Mouse (Mus musculus): ENCODE data around the gene Exoc2. TPM values are rescaled to one million over a fixed set of nuclear protein-coding genes. Genes with fewer than 3 reads are reported as not detected.

Exoc2 gene
- polyA plus RNA-seq, 1 experiment from 2014 or later, result 44.5 TPM

GRCm38 (mm10) chr13:30879871-30880270 lies 94.0 kb downstream of the Exoc2 start:
- 90% methylated on average over 1 of the region's 1 CpGs for WGBS
- H3K4me1 ChIP-seq, result no peaks in the 10 kb centered on the region
- no peak for ATAC-seq (ENCODE audit: low FRiP score)

DNA sequence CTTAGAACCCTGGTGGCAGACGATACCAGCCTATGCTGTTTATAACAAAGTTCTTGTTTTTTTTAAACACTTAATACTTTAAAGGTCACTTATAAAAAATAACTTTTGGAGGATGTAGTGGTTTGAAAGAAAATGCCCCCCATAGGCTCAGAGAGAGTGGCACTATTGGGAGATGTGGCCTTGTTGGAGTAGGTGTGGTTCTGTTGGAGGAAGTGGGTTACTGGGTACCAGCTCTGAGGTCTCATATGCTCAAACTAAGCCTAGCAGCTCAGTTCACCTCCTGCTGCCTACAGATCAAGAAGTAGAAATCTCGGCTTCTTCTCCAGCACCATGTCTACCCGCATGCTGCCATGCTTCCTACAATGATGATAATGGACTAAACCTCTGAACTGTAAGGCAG lies 98.1 kb downstream of the Exoc2 start:
- no peak overlapping the region for H3K4me2 ChIP-seq
- no peak overlapping the region for H3K9ac ChIP-seq (replicated peaks)
- no peak for ATAC-seq (ENCODE audit: low FRiP score)
- H3K27ac ChIP-seq (replicated peaks), result no peak overlapping the region
- 95% methylated on average over 3 of the region's 3 CpGs for WGBS
- H3K27me3 ChIP-seq (replicated peaks), result no peaks in the 10 kb centered on the region
- no peak overlapping the region for H3K4me3 ChIP-seq (replicated peaks)
- H3K36me3 ChIP-seq, result peaks cover 30% of the 10 kb centered on the region
- no peaks in the 10 kb centered on the region for H3K9me3 ChIP-seq (replicated peaks)
- H3K4me1 ChIP-seq, result no peaks in the 10 kb centered on the region

More at GRCm38 (mm10) chr13:30879871-30880270, 94.0 kb downstream of the Exoc2 start:
- peaks cover 19% of the 10 kb centered on the region for H3K36me3 ChIP-seq
- H3K4me2 ChIP-seq, result no peak overlapping the region
- H3K27me3 ChIP-seq (replicated peaks), result no peaks in the 10 kb centered on the region
- no peak overlapping the region for H3K4me3 ChIP-seq (replicated peaks)
- H3K27ac ChIP-seq (replicated peaks), result no peak overlapping the region
- H3K9ac ChIP-seq (replicated peaks), result no peak overlapping the region
- H3K9me3 ChIP-seq (replicated peaks), result no peaks in the 10 kb centered on the region

DNA sequence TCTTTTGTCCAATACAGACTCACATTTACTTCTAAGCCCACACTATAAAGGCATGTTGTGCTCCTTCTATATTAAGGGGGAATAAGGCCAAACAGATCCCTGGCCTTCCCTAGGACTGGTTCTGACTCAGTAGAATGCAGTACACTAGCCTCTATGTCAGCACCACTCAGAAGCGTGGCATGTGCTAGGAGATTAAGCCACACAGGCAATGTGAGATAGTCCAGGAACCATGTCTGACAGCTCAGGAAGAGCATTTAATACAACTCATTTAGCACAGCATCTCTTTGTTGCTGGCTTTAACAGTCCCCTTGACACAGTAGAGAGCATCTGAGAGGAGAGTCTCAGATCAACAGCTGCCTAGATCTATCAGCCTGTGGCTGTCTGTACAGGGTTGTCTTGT lies 100.4 kb downstream of the Exoc2 start:
- H3K4me1 ChIP-seq, result no peaks in the 10 kb centered on the region
- no peak for ATAC-seq (ENCODE audit: low FRiP score)
- H3K9me3 ChIP-seq (replicated peaks), result no peaks in the 10 kb centered on the region
- no peak overlapping the region for H3K4me2 ChIP-seq
- H3K36me3 ChIP-seq, result peaks cover 41% of the 10 kb centered on the region
- 87% methylated on average over 1 of the region's 1 CpGs for WGBS
- no peak overlapping the region for H3K27ac ChIP-seq (replicated peaks)
- H3K9ac ChIP-seq (replicated peaks), result no peak overlapping the region
- no peak overlapping the region for H3K4me3 ChIP-seq (replicated peaks)
- no peaks in the 10 kb centered on the region for H3K27me3 ChIP-seq (replicated peaks)

- Histone ChIP-seq H3K27ac (replicated peaks) (no peak overlapping the region), H3K9me3 (replicated peaks) (no peaks in the 10 kb centered on the region), H3K36me3 (peaks cover 26% of the 10 kb centered on the region), H3K4me1 (no peaks in the 10 kb centered on the region), H3K4me2 (no peak overlapping the region), H3K27me3 (replicated peaks) (no peaks in the 10 kb centered on the region), H3K4me3 (replicated peaks) (no peak overlapping the region), H3K9ac (replicated peaks) (no peak overlapping the region)
- ATAC-seq (ENCODE audit: low FRiP score), result no peak
Measured at GRCm38 (mm10) chr13:30865486-30865885, 108.4 kb downstream of the Exoc2 start.

DNA sequence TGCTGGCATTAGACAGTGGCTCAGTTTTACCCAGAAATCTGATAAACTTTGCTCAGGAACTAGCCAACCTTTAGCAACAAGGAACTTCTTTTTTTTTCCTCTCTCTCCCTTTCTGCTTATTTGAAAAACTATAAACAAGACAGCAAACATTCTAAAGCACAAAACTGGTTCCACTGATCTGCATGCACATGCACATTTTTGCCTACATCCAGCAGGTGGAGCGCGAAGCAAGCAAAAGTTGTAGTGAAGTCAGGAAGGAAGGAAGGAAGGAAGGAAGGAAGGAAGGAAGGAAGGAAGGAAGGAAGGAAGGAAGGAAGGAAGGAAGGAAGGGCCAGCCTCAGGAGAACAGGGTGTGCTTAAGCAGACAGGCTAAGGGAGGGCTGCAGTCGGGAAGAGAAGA lies 109.9 kb downstream of the Exoc2 start:
- no peaks in the 10 kb centered on the region for H3K9me3 ChIP-seq (replicated peaks)
- ATAC-seq (ENCODE audit: low FRiP score), result no peak

DNA sequence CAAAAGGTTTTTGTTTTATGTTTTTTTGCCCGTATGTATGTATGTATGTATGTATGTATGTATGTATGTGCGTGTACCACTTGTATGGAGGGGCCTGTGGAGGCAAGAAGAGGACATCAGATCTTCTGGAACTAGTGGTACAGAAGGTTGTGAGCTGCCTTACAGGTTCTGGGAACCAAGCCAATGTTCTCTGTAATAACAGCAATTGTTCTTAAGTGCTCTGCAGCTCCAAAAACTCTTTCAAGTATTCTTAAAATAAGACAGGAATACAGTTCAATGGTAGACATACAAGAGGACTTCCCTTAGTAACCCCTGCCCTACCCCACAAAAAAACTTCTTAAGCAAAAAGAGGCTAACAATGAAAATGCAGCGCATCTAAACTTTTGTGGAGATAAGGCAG lies 115.5 kb downstream of the Exoc2 start:
- Histone ChIP-seq H3K4me2 (no peak overlapping the region), H3K4me3 (replicated peaks) (no peak overlapping the region), H3K4me1 (no peaks in the 10 kb centered on the region), H3K27me3 (replicated peaks) (no peaks in the 10 kb centered on the region), H3K9me3 (replicated peaks) (no peaks in the 10 kb centered on the region), H3K27ac (replicated peaks) (no peak overlapping the region), H3K36me3 (peaks cover 22% of the 10 kb centered on the region), H3K9ac (replicated peaks) (no peak overlapping the region)
- no peak for ATAC-seq (ENCODE audit: low FRiP score)
- 98% methylated on average over 3 of the region's 3 CpGs for WGBS

More for the DNA sequence above, 109.9 kb downstream of the Exoc2 start:
- peaks cover 22% of the 10 kb centered on the region for H3K36me3 ChIP-seq
- H3K4me2 ChIP-seq, result no peak overlapping the region
- no peak overlapping the region for H3K27ac ChIP-seq (replicated peaks)
- H3K4me1 ChIP-seq, result no peaks in the 10 kb centered on the region
- WGBS, result 89% methylated on average over 3 of the region's 3 CpGs
- H3K27me3 ChIP-seq (replicated peaks), result no peaks in the 10 kb centered on the region
- no peak overlapping the region for H3K4me3 ChIP-seq (replicated peaks)
- no peak overlapping the region for H3K9ac ChIP-seq (replicated peaks)

DNA sequence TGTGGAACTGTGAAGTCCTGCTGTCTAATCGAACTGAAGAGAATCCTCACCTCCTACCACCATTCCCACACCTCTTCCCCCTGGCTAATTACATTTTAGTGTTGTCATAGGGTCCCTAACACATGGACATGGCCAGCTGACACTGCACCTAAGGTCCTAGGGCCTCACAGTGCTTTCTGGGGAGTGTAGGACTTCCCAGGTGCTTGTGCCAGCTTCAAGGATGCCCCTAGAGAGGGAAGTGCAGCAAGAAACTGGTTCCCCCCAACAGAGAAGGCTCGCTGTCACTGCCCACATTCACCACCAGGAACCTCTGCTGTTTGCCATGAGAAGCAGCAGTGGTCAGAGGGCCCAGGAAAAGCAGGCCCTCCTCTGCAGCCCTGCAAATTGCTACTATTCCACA lies 123.2 kb downstream of the Exoc2 start:
- H3K4me2 ChIP-seq, result no peak overlapping the region
- no peak overlapping the region for H3K9ac ChIP-seq (replicated peaks)
- H3K27ac ChIP-seq (replicated peaks), result no peak overlapping the region
- H3K9me3 ChIP-seq (replicated peaks), result no peaks in the 10 kb centered on the region
- H3K4me3 ChIP-seq (replicated peaks), result no peak overlapping the region
- H3K27me3 ChIP-seq (replicated peaks), result no peaks in the 10 kb centered on the region
- peaks cover 8% of the 10 kb centered on the region for H3K36me3 ChIP-seq
- no peaks in the 10 kb centered on the region for H3K4me1 ChIP-seq
- ATAC-seq (ENCODE audit: low FRiP score), result no peak
- WGBS, result 73% methylated on average over 2 of the region's 2 CpGs

GRCm38 (mm10) chr13:30848001-30848400 lies 125.9 kb downstream of the Exoc2 start:
- ATAC-seq (ENCODE audit: low FRiP score), result no peak
- Histone ChIP-seq H3K9ac (replicated peaks) (no peak overlapping the region), H3K4me3 (replicated peaks) (no peak overlapping the region), H3K4me1 (no peaks in the 10 kb centered on the region), H3K9me3 (replicated peaks) (no peaks in the 10 kb centered on the region), H3K27me3 (replicated peaks) (no peaks in the 10 kb centered on the region), H3K36me3 (peaks cover 11% of the 10 kb centered on the region; the same call in 1 of the 2 replicates), H3K27ac (replicated peaks) (no peak overlapping the region), H3K4me2 (no peak overlapping the region)
- 26% methylated on average over 1 of the region's 1 CpGs for WGBS

- Histone ChIP-seq H3K9me3 (replicated peaks) (no peaks in the 10 kb centered on the region), H3K36me3 (peaks cover 13% of the 10 kb centered on the region; the same call in 1 of the 2 replicates), H3K27me3 (replicated peaks) (no peaks in the 10 kb centered on the region), H3K4me1 (no peaks in the 10 kb centered on the region), H3K4me2 (no peak overlapping the region), H3K4me3 (replicated peaks) (no peak overlapping the region), H3K9ac (replicated peaks) (no peak overlapping the region), H3K27ac (replicated peaks) (no peak overlapping the region)
- no peak for ATAC-seq (ENCODE audit: low FRiP score)
- WGBS, result 95% methylated on average over 4 of the region's 4 CpGs
Measured at GRCm38 (mm10) chr13:30846506-30846905, 127.4 kb downstream of the Exoc2 start.

- peaks cover 27% of the 10 kb centered on the region for H3K36me3 ChIP-seq
- no peak overlapping the region for H3K27ac ChIP-seq (replicated peaks)
- no peak overlapping the region for H3K9ac ChIP-seq (replicated peaks)
- no peaks in the 10 kb centered on the region for H3K4me1 ChIP-seq
- H3K4me2 ChIP-seq, result no peak overlapping the region
- no peaks in the 10 kb centered on the region for H3K9me3 ChIP-seq (replicated peaks)
- H3K27me3 ChIP-seq (replicated peaks), result no peaks in the 10 kb centered on the region
- H3K4me3 ChIP-seq (replicated peaks), result no peak overlapping the region
- no peak for ATAC-seq (ENCODE audit: low FRiP score)
- 91% methylated on average over 4 of the region's 4 CpGs for WGBS
Measured at GRCm38 (mm10) chr13:30843049-30843448, 130.8 kb downstream of the Exoc2 start.

- ATAC-seq (ENCODE audit: low FRiP score), result no peak
- Histone ChIP-seq H3K9ac (replicated peaks) (no peak overlapping the region), H3K9me3 (replicated peaks) (no peaks in the 10 kb centered on the region), H3K4me2 (no peak overlapping the region), H3K4me3 (replicated peaks) (no peak overlapping the region), H3K27ac (replicated peaks) (no peak overlapping the region), H3K36me3 (peaks cover 29% of the 10 kb centered on the region), H3K4me1 (no peaks in the 10 kb centered on the region), H3K27me3 (replicated peaks) (no peaks in the 10 kb centered on the region)
- 86% methylated on average over 2 of the region's 2 CpGs for WGBS
Measured at GRCm38 (mm10) chr13:30841843-30842242, 132.1 kb downstream of the Exoc2 start.

DNA sequence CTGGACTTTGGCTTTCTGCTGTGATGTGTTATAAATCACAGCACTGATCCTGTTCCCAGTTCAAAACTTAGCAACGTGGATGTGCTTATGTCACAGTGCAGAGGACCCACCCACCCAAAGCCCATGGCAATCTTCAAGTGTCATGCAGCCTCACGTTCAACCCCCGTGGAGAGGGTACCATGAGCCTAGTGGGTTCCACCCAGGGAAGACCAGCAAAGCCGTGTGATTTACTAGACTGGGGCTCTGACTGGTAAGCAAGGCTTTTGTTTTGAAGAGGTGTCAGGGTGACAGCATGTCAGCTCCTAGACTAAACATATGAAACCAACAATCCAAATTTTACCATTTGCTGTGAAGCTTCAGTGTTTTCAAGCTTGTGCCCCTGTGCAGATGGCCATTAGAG lies 132.6 kb downstream of the Exoc2 start:
- H3K4me3 ChIP-seq (replicated peaks), result no peak overlapping the region
- 91% methylated on average over 4 of the region's 4 CpGs for WGBS
- H3K36me3 ChIP-seq, result peaks cover 29% of the 10 kb centered on the region
- no peak overlapping the region for H3K4me2 ChIP-seq
- H3K4me1 ChIP-seq, result no peaks in the 10 kb centered on the region
- H3K9ac ChIP-seq (replicated peaks), result no peak overlapping the region
- no peak for ATAC-seq (ENCODE audit: low FRiP score)
- no peaks in the 10 kb centered on the region for H3K27me3 ChIP-seq (replicated peaks)
- H3K9me3 ChIP-seq (replicated peaks), result no peaks in the 10 kb centered on the region
- H3K27ac ChIP-seq (replicated peaks), result no peak overlapping the region

- H3K27ac ChIP-seq (replicated peaks), result no peak overlapping the region
- WGBS, result 95% methylated on average over 3 of the region's 3 CpGs
- H3K4me2 ChIP-seq, result no peak overlapping the region
- no peak overlapping the region for H3K4me3 ChIP-seq (replicated peaks)
- H3K9me3 ChIP-seq (replicated peaks), result no peaks in the 10 kb centered on the region
- peaks cover 29% of the 10 kb centered on the region for H3K36me3 ChIP-seq
- ATAC-seq (ENCODE audit: low FRiP score), result no peak
- no peak overlapping the region for H3K9ac ChIP-seq (replicated peaks)
- no peaks in the 10 kb centered on the region for H3K4me1 ChIP-seq
- H3K27me3 ChIP-seq (replicated peaks), result no peaks in the 10 kb centered on the region
Measured at GRCm38 (mm10) chr13:30840700-30841099, 133.2 kb downstream of the Exoc2 start.
